Mouse (Mus musculus) E14TG2a.4 (cell line): ENCODE results near the gene Fam129b.

Source experiments
- CTCF ChIP-seq: conservative IDR thresholded peaks from 2 replicates; pipeline ENCODE4 v1.5.1; 2014; ENCODE audit warnings: low read length
- NANOG ChIP-seq: IDR thresholded peaks from 2 replicates; pipeline ENCODE4 v1.6.1; 2014; ENCODE audit warnings: borderline replicate concordance, low read length, mixed read lengths
- POU5F1 ChIP-seq: IDR thresholded peaks from 2 replicates; pipeline ENCODE4 v1.6.1; 2014; ENCODE audit warnings: low read length, borderline replicate concordance

GRCm38 (mm10) chr2:32877303-32877702 lies 1.4 kb downstream of the Fam129b start:
- no peak for TF ChIP-seq CTCF
- no peak for TF ChIP-seq NANOG
- no peak for TF ChIP-seq POU5F1
